Mouse (Mus musculus): Measurements from ENCODE around the gene Serpini1. TPM values are rescaled to one million over a fixed set of nuclear protein-coding genes. Genes with fewer than 3 reads are reported as not detected.
"Not testable (repeated sequence)": the region's sequence is repeated elsewhere in the genome, so short reads cannot be mapped to it uniquely, and the experiment has no call there.

Serpini1 gene
- total RNA-seq, 2 experiments from 2014 or later = 1.3 to 8.3 TPM

- no peak for ATAC-seq (replicated peaks; ENCODE audit: poor library complexity, severe bottlenecking)
Observed at GRCm38 (mm10) chr3:75633221-75633620, 75.9 kb downstream of the Serpini1 start.

- ATAC-seq (replicated peaks; ENCODE audit: poor library complexity, severe bottlenecking) = no peak
Observed at GRCm38 (mm10) chr3:75633635-75634034, 76.3 kb downstream of the Serpini1 start.

- no peak for ATAC-seq (replicated peaks; ENCODE audit: poor library complexity, severe bottlenecking)
Observed at GRCm38 (mm10) chr3:75635648-75636047, 78.3 kb downstream of the Serpini1 start.

- ATAC-seq (replicated peaks; ENCODE audit: poor library complexity, severe bottlenecking) = no peak
Observed at GRCm38 (mm10) chr3:75639546-75639945, 82.2 kb downstream of the Serpini1 start.

GRCm38 (mm10) chr3:75647542-75647941 lies 90.2 kb downstream of the Serpini1 start:
- ATAC-seq (replicated peaks; ENCODE audit: poor library complexity, severe bottlenecking) = 0 out of 2 replicates have a peak, but pooled peaks have one; percentile 30

- ATAC-seq (replicated peaks; ENCODE audit: poor library complexity, severe bottlenecking) = no peak
Observed at GRCm38 (mm10) chr3:75648226-75648625, 90.9 kb downstream of the Serpini1 start.

GRCm38 (mm10) chr3:75650416-75651154 lies 93.2 kb downstream of the Serpini1 start:
- ATAC-seq (replicated peaks; ENCODE audit: poor library complexity, severe bottlenecking) = not testable (repeated sequence)

GRCm38 (mm10) chr3:75651603-75652115 lies 94.3 kb downstream of the Serpini1 start:
- ATAC-seq (replicated peaks; ENCODE audit: poor library complexity, severe bottlenecking) = no peak

- not testable (repeated sequence) for ATAC-seq (replicated peaks; ENCODE audit: poor library complexity, severe bottlenecking)
Observed at GRCm38 (mm10) chr3:75653901-75654300, 96.6 kb downstream of the Serpini1 start.

- no peak for ATAC-seq (replicated peaks; ENCODE audit: poor library complexity, severe bottlenecking)
Observed at GRCm38 (mm10) chr3:75655578-75656344, 98.4 kb downstream of the Serpini1 start.

GRCm38 (mm10) chr3:75666962-75667361 lies 109.6 kb downstream of the Serpini1 start:
- ATAC-seq (replicated peaks; ENCODE audit: poor library complexity, severe bottlenecking) = no peak

- no peak for ATAC-seq (replicated peaks; ENCODE audit: poor library complexity, severe bottlenecking)
Observed at GRCm38 (mm10) chr3:75670425-75670824, 113.1 kb downstream of the Serpini1 start.

GRCm38 (mm10) chr3:75682881-75683280 lies 125.5 kb downstream of the Serpini1 start:
- no peak; the same call in 1 of the 2 replicates for ATAC-seq (replicated peaks; ENCODE audit: poor library complexity, severe bottlenecking)

- no peak for ATAC-seq (replicated peaks; ENCODE audit: poor library complexity, severe bottlenecking)
Observed at GRCm38 (mm10) chr3:75686775-75687174, 129.4 kb downstream of the Serpini1 start.

- ATAC-seq (replicated peaks; ENCODE audit: poor library complexity, severe bottlenecking) = no peak
Observed at GRCm38 (mm10) chr3:75687187-75687825, 130.0 kb downstream of the Serpini1 start.

- no peak for ATAC-seq (replicated peaks; ENCODE audit: poor library complexity, severe bottlenecking)
Observed at GRCm38 (mm10) chr3:75690321-75690720, 133.0 kb downstream of the Serpini1 start.

GRCm38 (mm10) chr3:75692088-75692487 lies 134.7 kb downstream of the Serpini1 start:
- peak; percentile 53; the same call in 1 of the 2 replicates for ATAC-seq (replicated peaks; ENCODE audit: poor library complexity, severe bottlenecking)

Measured in granulocyte monocyte progenitor cell, adult 5-6 weeks (primary cell).